Mouse (Mus musculus): Measurements from ENCODE around the gene Frmpd2. TPM values are rescaled to one million over a fixed set of nuclear protein-coding genes. Genes with fewer than 3 reads are reported as not detected.

The Frmpd2 gene
- total RNA-seq, 2 experiments from 2014 or later = 0.21 to 0.32 TPM

Other genes starting within 250 kb of the Frmpd2 start
- gene Mapk8, start 24.5 kb upstream of the Frmpd2 start, total RNA-seq (2021) = 10 to 100 TPM; 52.3 to 54.7 TPM
- under 1 TPM in 1 of 2 experiments, not detected in 1; 0.09 TPM for gene Ptpn20, start 117.5 kb downstream of the Frmpd2 start, total RNA-seq (2021)

Data from heart, postnatal 4 days (tissue).